Mouse (Mus musculus): ENCODE data around the gene Lmo4. TPM values are rescaled to one million over a fixed set of nuclear protein-coding genes. Genes with fewer than 3 reads are reported as not detected.
A peak's percentile ranks its signal among the peaks of the same experiment; 100 is the strongest.

The Lmo4 gene
- polyA plus RNA-seq, 1 experiment, result 10.3 TPM

DNA sequence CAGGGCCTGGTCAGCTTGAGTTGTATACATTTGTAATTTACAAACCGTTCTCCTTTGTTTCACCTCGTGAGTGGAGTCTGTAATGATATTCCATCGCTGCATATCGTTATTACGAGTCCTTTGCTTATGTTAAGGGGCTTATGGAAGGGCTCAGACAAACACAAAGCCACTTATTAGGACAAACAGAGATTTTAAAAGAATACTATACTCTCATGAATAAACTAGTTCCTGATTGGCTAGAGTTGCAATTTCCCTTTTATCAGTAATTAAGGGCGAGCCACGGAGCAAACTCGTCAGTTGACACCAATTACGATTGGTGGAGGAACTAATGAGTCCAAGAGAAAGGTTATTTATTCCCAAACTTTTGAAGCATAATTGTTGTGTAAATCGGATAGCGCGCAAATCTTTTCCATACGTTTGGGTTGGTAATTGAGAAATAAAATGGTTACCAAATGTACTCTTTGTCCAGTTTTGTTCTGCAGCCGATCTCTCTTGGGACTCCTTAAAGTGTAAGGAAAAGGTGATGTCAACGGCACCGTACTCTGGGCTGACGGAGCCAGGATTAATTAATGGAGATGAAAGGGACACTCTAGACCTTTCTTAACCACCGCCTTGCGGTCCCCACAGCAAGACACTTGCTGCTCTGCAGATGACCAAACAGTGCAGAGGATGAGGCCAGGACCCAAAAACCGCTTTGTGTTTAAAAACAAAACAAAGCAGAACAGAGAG, 18.5 kb upstream of the Lmo4 start:
- Histone ChIP-seq H3K36me3 (ENCODE audit: control insufficient read depth, insufficient read depth, low read length) (no peaks in the 10 kb centered on the region), H3K27ac (ENCODE audit: control insufficient read depth, insufficient read depth, low read depth, low read length) (no peak overlapping the region), H3K4me1 (ENCODE audit: control insufficient read depth, insufficient read depth, low read length) (no peaks in the 10 kb centered on the region), H3K27me3 (ENCODE audit: control insufficient read depth, insufficient read depth, low read length) (no peaks in the 10 kb centered on the region), H3K4me3 (ENCODE audit: control insufficient read depth, low read depth, low read length) (no peak overlapping the region)
- TF ChIP-seq POLR2A (IDR thresholded peaks at IDR 0.05; ENCODE audit: control insufficient read depth, low read depth, low read length) (no peak), CTCF (IDR thresholded peaks at IDR 0.05; ENCODE audit: control insufficient read depth, insufficient read depth, insufficient replicate concordance, low read depth, low read length) (no peak)

DNA sequence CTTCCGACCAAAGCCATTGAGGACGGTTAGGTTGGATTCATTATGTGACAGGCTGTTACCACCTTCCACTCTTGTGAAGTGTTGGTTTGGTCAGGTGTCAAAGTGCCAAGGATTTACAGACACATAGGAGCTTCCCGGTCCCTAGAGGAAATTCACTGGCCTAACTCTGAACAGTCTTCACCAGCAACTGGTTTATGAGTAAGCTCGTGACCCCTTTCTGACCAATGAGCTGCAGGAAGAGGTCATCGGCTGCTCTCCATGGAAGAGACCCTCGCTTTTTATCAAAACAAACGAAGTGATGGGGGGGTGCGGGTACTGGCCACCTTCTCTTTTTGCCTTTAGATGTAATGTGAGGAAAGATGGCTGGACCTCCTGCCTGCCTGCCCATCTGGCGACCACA, 17.4 kb upstream of the Lmo4 start:
- Histone ChIP-seq H3K27me3 (ENCODE audit: control insufficient read depth, insufficient read depth, low read length) (no peaks in the 10 kb centered on the region), H3K4me1 (ENCODE audit: control insufficient read depth, insufficient read depth, low read length) (no peaks in the 10 kb centered on the region), H3K27ac (ENCODE audit: control insufficient read depth, insufficient read depth, low read depth, low read length) (no peak overlapping the region), H3K36me3 (ENCODE audit: control insufficient read depth, insufficient read depth, low read length) (no peaks in the 10 kb centered on the region), H3K4me3 (ENCODE audit: control insufficient read depth, low read depth, low read length) (no peak overlapping the region)
- TF ChIP-seq CTCF (IDR thresholded peaks at IDR 0.05; ENCODE audit: control insufficient read depth, insufficient read depth, insufficient replicate concordance, low read depth, low read length), result no peak
- no peak for TF ChIP-seq POLR2A (IDR thresholded peaks at IDR 0.05; ENCODE audit: control insufficient read depth, low read depth, low read length)

DNA sequence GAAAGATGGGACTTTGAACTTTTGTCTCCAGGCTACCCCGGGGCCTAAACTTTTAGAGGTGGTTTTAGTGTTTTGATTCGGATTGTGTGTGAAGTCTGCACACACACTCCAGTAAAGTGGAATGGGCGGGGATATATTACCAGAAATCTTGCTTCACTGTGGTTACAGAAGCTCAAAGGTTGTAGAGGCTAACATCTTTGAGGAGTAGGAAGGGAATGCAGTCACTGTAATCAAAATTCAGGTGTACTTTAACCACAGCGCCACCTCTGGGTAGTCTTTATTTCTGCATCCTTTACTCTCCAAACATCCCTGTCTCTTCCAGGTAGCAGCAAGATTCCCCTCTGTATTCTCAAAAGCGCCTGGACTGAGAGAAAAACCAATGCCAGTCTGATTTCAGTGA, 2.5 kb upstream of the Lmo4 start:
- H3K27me3 ChIP-seq (ENCODE audit: control insufficient read depth, insufficient read depth, low read length), result peaks cover 4% of the 10 kb centered on the region
- TF ChIP-seq CTCF (IDR thresholded peaks at IDR 0.05; ENCODE audit: control insufficient read depth, insufficient read depth, insufficient replicate concordance, low read depth, low read length) (peak; percentile 15; the same call in 1 of the 2 replicates), POLR2A (IDR thresholded peaks at IDR 0.05; ENCODE audit: control insufficient read depth, low read depth, low read length) (no peak)
- H3K4me3 ChIP-seq (ENCODE audit: control insufficient read depth, low read depth, low read length), result no peak overlapping the region
- H3K27ac ChIP-seq (ENCODE audit: control insufficient read depth, insufficient read depth, low read depth, low read length), result no peak overlapping the region
- H3K4me1 ChIP-seq (ENCODE audit: control insufficient read depth, insufficient read depth, low read length), result peaks cover 7% of the 10 kb centered on the region
- no peaks in the 10 kb centered on the region for H3K36me3 ChIP-seq (ENCODE audit: control insufficient read depth, insufficient read depth, low read length)

DNA sequence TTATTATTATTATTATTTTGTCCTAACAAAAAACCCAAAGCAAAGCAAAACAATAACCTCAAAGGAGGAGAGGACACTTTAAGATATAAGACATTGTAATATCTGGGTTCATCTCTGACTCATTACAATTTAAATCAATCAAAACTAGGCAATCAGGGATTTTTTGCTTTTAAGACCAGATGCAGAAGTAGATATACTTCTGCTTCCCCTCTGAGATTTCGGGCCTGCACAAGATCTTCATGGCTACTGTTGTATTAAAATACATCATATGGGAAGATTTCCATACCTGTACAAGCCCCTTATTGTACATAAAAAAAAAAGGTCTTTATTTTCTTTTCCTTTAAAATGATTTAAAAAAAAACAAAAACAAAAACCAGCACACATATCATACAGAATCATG, 1.9 kb upstream of the Lmo4 start:
- TF ChIP-seq CTCF (IDR thresholded peaks at IDR 0.05; ENCODE audit: control insufficient read depth, insufficient read depth, insufficient replicate concordance, low read depth, low read length) (no peak), POLR2A (IDR thresholded peaks at IDR 0.05; ENCODE audit: control insufficient read depth, low read depth, low read length) (no peak)

DNA sequence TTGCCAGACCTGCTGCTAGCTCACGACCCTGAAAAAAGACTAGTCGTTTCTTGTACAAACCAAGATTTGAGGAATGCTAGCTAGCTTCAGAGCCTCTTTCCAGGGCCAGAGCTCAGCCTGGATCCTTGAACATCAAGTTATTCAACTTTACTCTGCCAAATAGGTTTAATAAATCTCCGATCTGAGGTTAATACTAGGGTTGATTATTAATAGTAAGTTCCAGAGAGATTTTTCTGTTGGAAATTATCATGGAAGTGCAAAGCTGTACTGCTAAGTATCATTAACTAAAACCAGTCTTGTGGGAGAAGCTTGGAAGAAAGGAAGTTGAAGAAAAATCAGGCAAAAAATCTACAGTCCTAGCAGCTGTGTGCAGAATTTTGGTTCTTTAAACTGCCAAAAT, 1.2 kb upstream of the Lmo4 start:
- peak overlapping the region; percentile 75; the same call in 1 of the 2 replicates for H3K4me3 ChIP-seq (ENCODE audit: control insufficient read depth, low read depth, low read length)
- peaks cover 7% of the 10 kb centered on the region for H3K4me1 ChIP-seq (ENCODE audit: control insufficient read depth, insufficient read depth, low read length)
- H3K27ac ChIP-seq (ENCODE audit: control insufficient read depth, insufficient read depth, low read depth, low read length), result peak overlapping the region; percentile 54; the same call in 1 of the 2 replicates
- no peaks in the 10 kb centered on the region for H3K36me3 ChIP-seq (ENCODE audit: control insufficient read depth, insufficient read depth, low read length)
- TF ChIP-seq CTCF (IDR thresholded peaks at IDR 0.05; ENCODE audit: control insufficient read depth, insufficient read depth, insufficient replicate concordance, low read depth, low read length) (no peak), POLR2A (IDR thresholded peaks at IDR 0.05; ENCODE audit: control insufficient read depth, low read depth, low read length) (no peak)
- peaks cover 4% of the 10 kb centered on the region for H3K27me3 ChIP-seq (ENCODE audit: control insufficient read depth, insufficient read depth, low read length)

More for the DNA sequence above, 1.9 kb upstream of the Lmo4 start:
- no peak overlapping the region for H3K4me3 ChIP-seq (ENCODE audit: control insufficient read depth, low read depth, low read length)
- H3K4me1 ChIP-seq (ENCODE audit: control insufficient read depth, insufficient read depth, low read length), result peaks cover 7% of the 10 kb centered on the region
- no peaks in the 10 kb centered on the region for H3K36me3 ChIP-seq (ENCODE audit: control insufficient read depth, insufficient read depth, low read length)
- no peak overlapping the region for H3K27ac ChIP-seq (ENCODE audit: control insufficient read depth, insufficient read depth, low read depth, low read length)
- H3K27me3 ChIP-seq (ENCODE audit: control insufficient read depth, insufficient read depth, low read length), result peaks cover 4% of the 10 kb centered on the region

DNA sequence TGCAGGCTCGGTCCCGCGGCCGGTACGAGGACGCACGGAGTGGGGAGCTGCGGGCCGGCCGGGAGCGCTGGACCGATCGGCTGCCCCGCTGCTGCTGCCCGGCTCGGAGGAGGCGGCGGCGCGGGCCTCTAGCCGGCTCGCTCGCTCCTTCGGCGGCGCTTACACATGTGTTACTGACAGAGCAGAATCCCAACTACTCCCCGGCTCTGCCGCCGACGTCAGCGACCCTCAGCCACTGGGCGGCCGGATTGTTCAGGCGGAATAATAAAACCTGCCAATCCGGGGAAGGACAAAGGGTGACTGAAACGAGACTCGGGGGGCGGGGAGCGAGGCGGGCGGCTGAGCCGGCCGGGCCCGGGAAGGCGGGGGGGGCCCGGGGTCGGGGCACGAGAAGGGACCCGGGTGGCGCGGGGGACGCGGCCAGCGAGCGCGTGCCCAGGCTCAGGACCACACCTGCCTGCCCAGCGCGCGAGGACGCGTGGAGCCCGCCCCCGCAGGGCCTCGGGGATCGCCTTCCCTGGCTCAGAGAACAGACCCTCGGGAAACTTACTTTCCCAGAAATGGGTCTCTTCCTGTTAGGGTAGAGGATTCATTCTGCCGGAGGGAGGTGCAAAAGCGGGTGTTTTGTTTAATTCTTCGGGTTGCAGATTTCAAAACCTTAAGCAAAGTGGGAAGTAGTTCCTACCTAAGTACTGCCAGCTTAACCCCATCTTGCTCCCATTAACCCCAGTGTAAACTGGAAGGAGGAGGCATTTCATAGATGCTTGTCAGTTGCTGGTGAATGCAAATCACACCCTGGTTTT, 532 bp upstream of the Lmo4 start:
- TF ChIP-seq POLR2A (IDR thresholded peaks at IDR 0.05; ENCODE audit: control insufficient read depth, low read depth, low read length), result peak; percentile 63; the same call in 1 of the 2 replicates
- TF ChIP-seq CTCF (IDR thresholded peaks at IDR 0.05; ENCODE audit: control insufficient read depth, insufficient read depth, insufficient replicate concordance, low read depth, low read length), result no peak
- no peaks in the 10 kb centered on the region for H3K36me3 ChIP-seq (ENCODE audit: control insufficient read depth, insufficient read depth, low read length)
- peaks cover 4% of the 10 kb centered on the region for H3K27me3 ChIP-seq (ENCODE audit: control insufficient read depth, insufficient read depth, low read length)
- peak overlapping the region; percentile 75 for H3K4me3 ChIP-seq (ENCODE audit: control insufficient read depth, low read depth, low read length)
- H3K4me1 ChIP-seq (ENCODE audit: control insufficient read depth, insufficient read depth, low read length), result peaks cover 7% of the 10 kb centered on the region
- peak overlapping the region; percentile 56 for H3K27ac ChIP-seq (ENCODE audit: control insufficient read depth, insufficient read depth, low read depth, low read length)

DNA sequence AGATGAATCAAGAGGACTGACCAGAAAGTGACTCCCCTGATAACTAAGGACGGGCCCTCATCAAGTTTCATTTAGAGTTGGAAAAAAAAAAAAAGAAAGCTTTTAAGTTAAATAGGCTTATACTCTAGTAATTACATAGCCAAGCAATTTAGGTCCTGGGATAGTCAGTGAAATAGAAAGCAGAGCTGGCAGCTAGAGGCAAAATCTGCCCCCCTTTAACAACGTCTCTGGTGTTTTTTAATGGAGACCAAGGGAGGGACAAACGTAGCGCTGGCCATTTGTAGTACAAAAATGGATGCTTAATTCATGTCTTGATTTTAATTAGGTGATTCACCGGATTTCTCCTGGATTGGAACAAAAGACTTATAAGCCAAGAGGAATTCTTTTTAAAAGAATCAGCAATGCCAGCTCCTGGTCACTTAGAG, 1.0 kb downstream of the Lmo4 start:
- TF ChIP-seq CTCF (IDR thresholded peaks at IDR 0.05; ENCODE audit: control insufficient read depth, insufficient read depth, insufficient replicate concordance, low read depth, low read length), result no peak
- no peak for TF ChIP-seq POLR2A (IDR thresholded peaks at IDR 0.05; ENCODE audit: control insufficient read depth, low read depth, low read length)

More for the DNA sequence above, 1.0 kb downstream of the Lmo4 start:
- no peaks in the 10 kb centered on the region for H3K36me3 ChIP-seq (ENCODE audit: control insufficient read depth, insufficient read depth, low read length)
- H3K4me3 ChIP-seq (ENCODE audit: control insufficient read depth, low read depth, low read length), result peak overlapping the region; percentile 75
- H3K4me1 ChIP-seq (ENCODE audit: control insufficient read depth, insufficient read depth, low read length), result peaks cover 7% of the 10 kb centered on the region
- H3K27me3 ChIP-seq (ENCODE audit: control insufficient read depth, insufficient read depth, low read length), result peaks cover 4% of the 10 kb centered on the region
- H3K27ac ChIP-seq (ENCODE audit: control insufficient read depth, insufficient read depth, low read depth, low read length), result no peak overlapping the region

Measured in testis, adult 2 months (tissue).